ENCODE assay signal across 9 mouse cellular contexts in the genomic region with DNA sequence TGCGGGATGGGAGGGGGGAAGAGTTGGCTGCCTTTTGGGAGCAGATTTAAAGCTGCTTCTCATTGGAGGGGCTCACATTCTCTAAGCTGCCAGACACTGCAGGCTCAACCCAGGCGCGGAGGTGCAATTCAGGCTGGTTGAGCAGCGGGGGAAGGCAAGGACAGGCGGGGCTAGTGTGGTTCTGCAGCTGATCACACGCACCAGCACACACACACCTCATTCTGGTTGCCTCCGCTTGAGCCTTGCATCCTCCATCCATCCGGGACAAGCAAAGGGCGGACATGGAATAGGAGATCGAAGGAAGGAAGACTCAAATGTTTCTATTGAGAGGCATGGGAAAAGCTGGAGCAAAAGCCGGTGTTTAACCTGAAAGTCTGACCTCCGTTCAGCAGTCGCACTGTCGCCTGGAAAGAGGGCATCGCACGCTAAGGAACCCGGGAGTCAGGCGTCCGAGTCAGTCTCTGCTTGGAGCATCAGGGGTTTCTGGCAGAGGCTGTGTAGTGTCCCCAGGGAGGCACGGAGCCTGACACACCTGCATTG. TPM values are rescaled to one million over a fixed set of nuclear protein-coding genes. Genes with fewer than 3 reads are reported as not detected.
DNase-seq lines count a peak whose midpoint lies in the region; ATAC-seq and TF ChIP-seq lines count a peak whose summit lies in the region.
"Had no signal": no experiment of that assay in that cellular context is flagged by ENCODE, and none has a peak within 500 bp of the region (broad histone marks: within the 10 kb centered on the region; RNA-seq: fewer than 3 reads in every experiment).

Gene Kcnj3 (plus strand): TSS at position 250 of the 540 bp plus-strand sequence.

- 1% methylated on average over 20 of the region's 20 CpGs for WGBS in forebrain, embryonic 16.5 days
- WGBS in hindbrain, embryonic 12.5 days = 0% methylated on average over 20 of the region's 20 CpGs

- peak within 1 kb of the TSS; percentile 66 for H3K4me2 ChIP-seq in forebrain, embryonic 16.5 days (ENCODE audit: low read length)
- H3K4me2 ChIP-seq in hindbrain, embryonic 12.5 days (replicated peaks) = peak within 1 kb of the TSS; percentile 93

- TF ChIP-seq CTCF in E14TG2a.4 (conservative IDR thresholded peaks at IDR 0.05; ENCODE audit: low read length) = no peak

- peaks cover 3% of the 10 kb centered on the region; the same call in 1 of the 2 replicates for H3K9me3 ChIP-seq in E14TG2a.4 (ENCODE audit: low read length)
- H3K9me3 ChIP-seq in forebrain, embryonic 16.5 days (ENCODE audit: control insufficient read depth, low read length) = no peaks in the 10 kb centered on the region
- no peaks in the 10 kb centered on the region for H3K9me3 ChIP-seq in hindbrain, embryonic 12.5 days (replicated peaks)

- peak; percentile 92 for ATAC-seq in forebrain, embryonic 16.5 days
- peak; percentile 83 for ATAC-seq in hindbrain, embryonic 12.5 days (ENCODE audit: low FRiP score)

- DNase-seq in cerebellum, adult 11-12 months = peak; percentile 86
- DNase-seq in left cerebral cortex, postnatal 36 days (ENCODE audit: low spot score in 2 of 2) = peak; percentile 78 to 82
- DNase-seq in right cerebral cortex, adult 18-20 months = peak; percentile 88
- no peak for DNase-seq in thymus, postnatal 14 days
- no peak for DNase-seq in gastrocnemius, adult 18-20 months (ENCODE audit: low spot score)

- peak within 1 kb of the TSS; percentile 49 for H3K27ac ChIP-seq in forebrain, embryonic 16.5 days (ENCODE audit: low read length)
- H3K27ac ChIP-seq in hindbrain, embryonic 12.5 days = no peak within 1 kb of the TSS

- peaks cover 25% of the 10 kb centered on the region for H3K4me1 ChIP-seq in E14TG2a.4 (replicated peaks; ENCODE audit: low read depth, low read length)
- H3K4me1 ChIP-seq in forebrain, embryonic 16.5 days (replicated peaks; ENCODE audit: control insufficient read depth, insufficient read depth, low read length) = peaks cover 12% of the 10 kb centered on the region
- peaks cover 21% of the 10 kb centered on the region for H3K4me1 ChIP-seq in hindbrain, embryonic 12.5 days

- intact Hi-C loops in left cerebral cortex, postnatal 36 days (cut with DNase I) = loop anchor here (5.0 to 10.0 kb wide), 2 partner anchors 259 to 333 kb away; no protein-coding TSS in a partner anchor

- H3K9ac ChIP-seq in forebrain, embryonic 16.5 days (replicated peaks; ENCODE audit: low read depth, low read length) = peak within 1 kb of the TSS; percentile 68
- H3K9ac ChIP-seq in hindbrain, embryonic 12.5 days = peak within 1 kb of the TSS; percentile 58

- H3K27me3 ChIP-seq in E14TG2a.4 (ENCODE audit: insufficient read depth, low read length) = peaks cover 41% of the 10 kb centered on the region
- H3K27me3 ChIP-seq in forebrain, embryonic 16.5 days (replicated peaks; ENCODE audit: control insufficient read depth, insufficient read depth, low read length) = no peaks in the 10 kb centered on the region
- peaks cover 27% of the 10 kb centered on the region for H3K27me3 ChIP-seq in hindbrain, embryonic 12.5 days

- H3K36me3 ChIP-seq in E14TG2a.4 (ENCODE audit: insufficient read depth, low read length) = no peaks in the 10 kb centered on the region
- no peaks in the 10 kb centered on the region for H3K36me3 ChIP-seq in forebrain, embryonic 16.5 days (ENCODE audit: control insufficient read depth, insufficient read depth)
- H3K36me3 ChIP-seq in hindbrain, embryonic 12.5 days = no peaks in the 10 kb centered on the region

- H3K4me3 ChIP-seq in E14TG2a.4 (replicated peaks; ENCODE audit: low read length) = peak within 1 kb of the TSS; percentile 73
- peak within 1 kb of the TSS; percentile 57 for H3K4me3 ChIP-seq in forebrain, embryonic 16.5 days (replicated peaks; ENCODE audit: low read length)
- peak within 1 kb of the TSS; percentile 53 for H3K4me3 ChIP-seq in hindbrain, embryonic 12.5 days

RNA-seq across cellular contexts. Expression of gene Kcnj3, which starts in this region (rescaled TPM):
- 6.9 and 7.5 TPM in 2 replicates for polyA plus RNA-seq in forebrain, embryonic 16.5 days (2015; fragmentation: Nextera tagmentation; extraction: Ambion mirVana)
- polyA plus RNA-seq in hindbrain, embryonic 12.5 days (2016; fragmentation: Nextera tagmentation; extraction: Ambion mirVana) = 1.8 and 2.2 TPM in 2 replicates
- total RNA-seq in left cerebral cortex, postnatal 36 days (2021) = 100 to 1,000 TPM; 111 to 117 TPM
- total RNA-seq in gastrocnemius, adult 18-20 months (2021) = under 1 TPM; 0.11 to 0.93 TPM
- polyA plus RNA-seq: liver, embryonic 16.5 days had no signal

Comparison
In these comparisons a context has a peak if more than half of its experiments do, and no peak if none do; other contexts are left out.
1. RNA of gene Kcnj3 (total RNA-seq): 111 to 117 TPM in left cerebral cortex, postnatal 36 days; 0.11 to 0.93 TPM in gastrocnemius, adult 18-20 months; every median in the first group is over 10 times any median in the second.
2. DNase-seq: peak in cerebellum, adult 11-12 months (single experiment), left cerebral cortex, postnatal 36 days (2 of 2) and right cerebral cortex, adult 18-20 months (single experiment); none in thymus, postnatal 14 days (single experiment) and gastrocnemius, adult 18-20 months (single experiment).
3. Peak in every context shown above with its lines, with median percentiles within 50 percentile points of each other: H3K4me3 ChIP-seq.